Mouse (Mus musculus): ENCODE results near the gene Atp8b5.

The Atp8b5 gene

GRCm38 (mm10) chr4:43266623-43267322, at the start of gene Atp8b5:
Gene Atp8b5, plus strand, starts transcription at chr4:43267159.
- peak; percentile 71 for DNase-seq (ENCODE audit: low spot score)

DNA sequence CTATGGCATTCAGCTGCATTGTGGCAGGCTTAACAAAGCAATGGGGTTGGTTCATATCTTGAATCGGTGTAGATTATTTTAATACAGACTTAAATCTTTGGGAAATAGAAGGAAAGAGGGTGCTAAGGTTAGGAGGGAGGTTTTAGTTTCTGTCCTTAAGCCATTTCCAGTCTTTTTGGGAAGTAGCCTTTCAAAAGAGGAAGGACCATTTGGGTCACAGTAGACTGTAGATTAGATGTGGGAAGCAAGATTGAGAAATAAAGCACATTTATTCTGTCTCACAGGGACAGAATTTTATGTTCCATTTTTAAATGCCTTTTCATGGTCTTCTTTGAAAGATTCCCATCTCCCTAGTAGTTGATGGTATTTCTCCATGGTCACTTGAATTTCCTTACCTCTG, 49.0 kb upstream of the Atp8b5 start:
- no peak for DNase-seq (ENCODE audit: low spot score)

DNA sequence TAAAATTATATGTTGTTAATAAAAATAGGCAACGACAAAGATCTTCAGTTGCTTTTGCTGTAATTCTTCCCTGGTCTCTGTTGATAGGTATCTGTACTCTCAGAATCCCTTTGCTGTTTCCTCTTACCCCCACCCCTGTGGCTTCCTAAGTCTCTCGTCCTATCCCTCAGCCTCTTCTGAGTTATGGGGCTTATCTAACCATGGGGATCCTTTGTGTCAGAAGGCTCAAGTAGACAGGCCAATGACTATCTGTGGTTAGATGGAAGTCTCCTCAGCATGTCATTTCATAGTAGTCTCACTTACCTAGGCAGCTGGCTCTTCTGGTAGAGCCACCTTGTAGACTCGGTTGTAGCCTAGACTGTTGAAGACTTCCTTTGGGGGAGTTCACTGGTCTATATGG, 35.1 kb upstream of the Atp8b5 start:
- no peak for DNase-seq (ENCODE audit: low spot score)

DNA sequence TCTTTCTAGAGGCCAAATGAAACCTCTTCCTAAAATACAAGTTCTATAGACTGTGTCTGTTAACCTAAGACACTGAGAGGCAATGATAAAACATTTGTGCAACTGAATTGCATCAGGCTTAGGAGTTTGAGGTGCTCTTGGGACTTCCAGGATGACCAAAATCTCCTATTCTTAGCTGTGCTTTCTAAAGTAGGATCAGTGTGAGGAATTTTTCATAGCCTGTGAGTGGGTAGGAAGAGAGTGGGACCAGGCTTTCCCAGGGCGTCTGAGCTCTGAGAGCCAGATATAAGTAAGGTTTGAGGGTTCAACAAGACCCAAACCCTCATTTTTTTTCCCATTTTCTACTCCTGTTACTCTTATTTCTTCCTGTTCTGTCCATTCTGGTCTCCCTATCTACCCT, 34.0 kb upstream of the Atp8b5 start:
- no peak for DNase-seq (ENCODE audit: low spot score)

- DNase-seq (ENCODE audit: low spot score) = no peak
These were observed 33.5 kb upstream of the Atp8b5 start for GRCm38 (mm10) chr4:43233489-43233888.

DNA sequence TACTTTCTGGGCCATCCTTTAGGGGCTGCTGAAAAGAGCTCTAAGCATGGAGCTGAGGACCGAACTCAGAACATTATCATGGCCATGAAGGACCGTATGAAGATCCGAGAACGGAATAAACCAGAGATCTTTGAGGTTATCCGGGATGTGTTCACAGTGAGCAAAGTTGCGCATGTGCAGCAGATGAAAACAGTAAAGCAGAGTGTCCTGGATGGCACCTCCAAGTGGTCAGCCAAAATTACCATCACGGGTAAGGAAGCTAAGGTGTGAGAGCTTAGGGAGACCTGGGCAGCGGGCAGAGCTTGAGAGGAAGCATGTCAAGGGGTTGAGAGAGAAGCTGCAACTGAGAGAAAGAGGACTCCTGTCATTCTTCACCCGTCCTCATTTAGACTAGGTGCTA, 30.1 kb upstream of the Atp8b5 start:
- no peak for DNase-seq (ENCODE audit: low spot score)

DNA sequence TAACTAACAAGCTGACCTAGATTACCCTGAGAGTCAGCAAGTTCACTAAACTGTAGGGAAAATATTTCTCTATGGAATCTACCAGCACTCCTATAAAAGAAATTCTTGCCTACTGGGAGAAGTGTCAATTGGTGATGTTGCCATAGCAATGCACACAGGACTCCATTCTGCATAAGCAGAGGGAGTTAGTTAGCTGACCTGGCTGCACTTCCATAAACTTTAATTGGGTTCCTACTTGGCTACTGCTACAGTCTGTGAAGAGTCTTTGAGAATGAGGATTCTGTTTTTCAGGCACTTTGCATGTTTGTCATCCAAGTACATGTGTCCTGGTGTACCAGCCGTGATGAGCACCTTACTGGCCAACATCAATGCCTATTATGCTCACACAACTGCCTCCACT, 26.2 kb upstream of the Atp8b5 start:
- no peak for DNase-seq (ENCODE audit: low spot score)

- DNase-seq (ENCODE audit: low spot score) = no peak
These were observed 22.9 kb upstream of the Atp8b5 start for GRCm38 (mm10) chr4:43244022-43244421.

DNA sequence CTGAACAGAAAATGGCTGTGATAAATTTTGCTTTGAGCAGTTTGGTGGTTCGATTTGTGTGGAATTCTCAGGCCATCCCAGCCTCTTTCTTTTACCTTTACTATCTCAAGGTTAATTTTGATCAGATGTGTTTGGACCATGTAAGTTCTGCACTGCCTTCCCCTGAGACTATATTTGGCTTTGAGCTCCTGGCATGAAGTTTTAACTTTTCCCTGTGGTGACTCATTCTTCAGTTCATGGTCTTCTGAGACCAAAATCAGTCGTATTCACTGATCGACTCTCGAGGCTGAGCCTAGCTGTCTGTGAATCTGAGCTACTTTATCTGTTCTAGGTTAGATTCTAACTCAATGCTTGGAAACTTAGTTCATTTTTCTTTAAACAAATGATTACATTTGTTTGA, 21.2 kb upstream of the Atp8b5 start:
- DNase-seq (ENCODE audit: low spot score) = no peak

GRCm38 (mm10) chr4:43248026-43248425, 18.9 kb upstream of the Atp8b5 start:
- DNase-seq (ENCODE audit: low spot score) = no peak

- no peak for DNase-seq (ENCODE audit: low spot score)
These were observed 18.1 kb upstream of the Atp8b5 start for GRCm38 (mm10) chr4:43248909-43249308.

DNA sequence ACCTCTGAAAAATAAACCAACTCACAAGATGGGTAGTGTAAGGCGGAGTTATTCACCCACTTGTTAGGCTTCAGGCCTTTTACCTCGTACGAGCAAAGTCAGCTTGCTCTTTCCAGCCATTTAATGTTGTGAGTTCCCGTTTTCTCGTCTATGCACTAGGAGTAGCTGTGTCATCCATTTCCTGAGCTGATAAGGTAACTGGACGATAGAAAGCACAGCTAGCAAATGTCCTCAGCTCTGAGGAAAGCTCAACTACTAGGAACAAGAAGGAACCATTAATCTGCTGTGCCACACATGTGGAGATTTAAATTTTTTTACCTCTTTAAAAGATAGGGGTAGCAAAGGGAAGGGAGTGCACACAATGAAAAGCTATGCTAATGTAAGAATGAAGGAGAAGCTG, 15.7 kb upstream of the Atp8b5 start:
- no peak for DNase-seq (ENCODE audit: low spot score)

DNA sequence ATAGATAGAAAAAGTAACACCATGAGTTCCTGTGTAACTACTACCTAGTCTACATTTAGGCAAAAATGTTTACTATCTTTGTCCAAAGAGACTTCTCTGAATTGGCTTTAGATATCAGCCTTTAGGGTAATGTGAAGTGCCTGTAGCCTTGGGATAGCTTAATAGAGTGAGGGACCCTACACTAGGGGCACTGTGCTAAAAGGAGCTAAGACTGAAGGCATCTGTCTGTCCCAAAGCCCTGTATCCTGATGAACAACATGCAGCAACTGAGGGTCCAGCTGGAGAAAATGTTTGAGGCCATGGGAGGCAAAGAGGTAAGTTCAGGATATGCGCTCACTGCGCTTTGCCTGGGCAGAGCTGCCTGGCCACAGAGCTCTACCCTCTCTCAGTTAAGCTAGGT, 9.9 kb upstream of the Atp8b5 start:
- DNase-seq (ENCODE audit: low spot score) = no peak

GRCm38 (mm10) chr4:43258556-43258955, 8.4 kb upstream of the Atp8b5 start:
- DNase-seq (ENCODE audit: low spot score) = no peak

DNA sequence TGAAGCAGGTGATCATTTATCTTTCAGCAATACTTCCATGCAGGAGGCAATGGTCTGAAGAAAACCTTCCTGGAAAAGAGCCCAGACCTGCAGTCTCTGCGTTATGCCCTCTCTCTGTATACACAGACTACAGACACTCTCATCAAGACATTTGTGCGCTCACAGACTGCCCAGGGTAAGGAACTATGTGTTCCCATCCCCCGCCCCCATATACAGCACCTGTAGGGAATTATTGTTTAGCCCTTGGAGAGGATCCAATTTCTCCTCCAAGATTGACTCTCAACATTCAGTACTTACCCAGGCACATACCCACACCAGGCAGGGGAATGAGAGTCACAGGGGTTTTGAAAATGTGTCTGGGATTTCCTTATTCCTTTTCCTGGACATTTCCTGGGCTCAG, 7.5 kb upstream of the Atp8b5 start:
- DNase-seq (ENCODE audit: low spot score) = no peak

DNA sequence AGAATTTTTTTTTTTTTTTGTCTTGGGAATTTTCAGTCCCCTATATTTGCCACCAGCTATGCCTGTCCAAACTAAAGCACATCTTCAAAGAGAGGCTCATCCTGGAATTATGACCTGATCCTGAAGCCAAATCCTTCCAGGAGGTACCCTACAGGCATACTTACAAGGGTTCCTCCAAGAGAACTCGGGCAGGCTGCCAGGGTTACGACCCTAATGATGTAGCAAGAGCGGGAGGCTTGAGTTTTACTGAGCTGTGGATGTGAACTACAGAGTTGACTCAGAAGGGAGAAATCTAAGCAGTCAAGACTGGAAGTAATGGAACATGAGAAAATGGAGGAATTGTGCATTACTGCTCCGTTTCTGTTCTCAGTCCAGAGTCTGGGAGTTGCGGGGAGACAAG, 6.9 kb upstream of the Atp8b5 start:
- DNase-seq (ENCODE audit: low spot score) = no peak

DNA sequence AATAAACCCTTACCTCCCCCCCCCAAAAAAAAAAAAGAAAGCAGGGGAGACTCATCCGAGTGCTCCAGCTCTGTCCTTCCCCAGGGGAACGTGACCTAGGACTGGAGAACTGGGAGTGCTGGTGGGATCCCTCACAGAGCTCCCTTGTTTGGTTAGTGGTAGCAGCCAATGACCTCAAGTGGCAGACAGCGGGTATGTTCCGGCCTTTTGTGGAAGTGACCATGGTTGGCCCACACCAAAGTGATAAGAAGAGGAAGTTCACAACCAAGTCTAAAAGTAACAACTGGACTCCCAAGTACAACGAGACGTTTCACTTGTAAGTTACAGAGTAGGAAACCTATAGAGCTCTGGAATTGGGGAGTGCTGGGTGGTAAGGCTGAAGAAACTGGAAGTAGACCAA, 4.1 kb upstream of the Atp8b5 start:
- DNase-seq (ENCODE audit: low spot score) = no peak

- DNase-seq (ENCODE audit: low spot score) = no peak
These were observed 813 bp upstream of the Atp8b5 start for GRCm38 (mm10) chr4:43266146-43266545.

GRCm38 (mm10) chr4:43267323-43267658, 332 bp downstream of the Atp8b5 start:
- DNase-seq (ENCODE audit: low spot score) = no peak

- no peak for DNase-seq (ENCODE audit: low spot score)
These were observed 18.5 kb downstream of the Atp8b5 start for GRCm38 (mm10) chr4:43285476-43285875.

DNA sequence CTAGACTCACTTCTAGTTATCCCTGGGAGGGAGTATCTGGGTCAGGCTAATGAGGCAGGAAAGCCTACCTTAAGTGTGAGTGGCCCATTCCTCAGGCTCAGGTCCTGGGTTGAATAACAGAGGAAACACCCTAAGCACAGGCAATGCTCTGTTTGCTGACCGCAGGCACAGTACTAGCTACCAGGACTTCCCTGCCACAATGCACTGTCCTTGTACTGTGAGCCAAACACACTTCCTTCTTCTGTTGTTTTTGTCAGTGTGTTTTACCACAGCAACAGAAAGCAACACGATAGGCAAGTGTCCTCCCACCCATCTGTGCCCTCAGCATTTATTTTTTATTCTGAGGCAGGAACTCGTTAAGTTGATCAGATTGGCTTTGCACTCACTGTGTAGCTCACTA, 20.3 kb downstream of the Atp8b5 start:
- DNase-seq (ENCODE audit: low spot score) = no peak

- DNase-seq (ENCODE audit: low spot score) = no peak
These were observed 27.0 kb downstream of the Atp8b5 start for GRCm38 (mm10) chr4:43294001-43294400.

DNA sequence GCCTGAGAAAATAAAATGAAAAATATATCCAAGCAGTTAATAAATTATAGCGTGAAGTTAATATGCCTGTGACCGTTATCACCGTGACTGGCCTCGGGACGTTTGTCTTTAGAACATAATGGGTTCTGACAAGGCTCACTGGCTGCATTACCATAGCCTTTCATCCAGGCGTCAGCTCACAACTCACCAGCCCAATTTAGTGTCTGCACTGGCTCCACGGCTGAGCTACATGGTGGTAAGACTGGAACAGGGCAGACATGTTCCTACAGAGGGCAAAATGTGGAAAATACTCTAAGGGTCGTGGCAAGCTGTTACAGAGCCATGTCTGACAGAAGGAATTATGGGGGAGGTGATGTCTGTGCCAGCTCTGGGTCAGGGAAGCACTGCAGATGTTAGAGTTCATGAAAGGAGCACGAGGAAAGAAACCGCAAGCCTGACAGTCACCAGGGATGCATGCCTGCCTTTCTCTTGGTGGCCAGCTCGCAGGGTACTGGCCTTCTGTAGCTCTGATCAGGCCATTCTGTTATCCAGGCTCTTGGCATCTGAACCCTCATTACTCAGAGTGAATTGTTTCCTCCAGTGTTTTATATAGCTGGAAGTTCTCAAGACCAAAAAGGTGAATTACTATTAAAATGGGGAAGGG, 42.9 kb downstream of the Atp8b5 start:
- no peak for DNase-seq (ENCODE audit: low spot score)

- no peak for DNase-seq (ENCODE audit: low spot score)
These were observed 54.6 kb downstream of the Atp8b5 start for GRCm38 (mm10) chr4:43321536-43321935.
